Mouse (Mus musculus) forebrain, embryonic 16.5 days (tissue): ENCODE measurements around the gene Reg2. TPM values are rescaled to one million over a fixed set of nuclear protein-coding genes. Genes with fewer than 3 reads are reported as not detected.
"Not testable (repeated sequence)": the region's sequence is repeated elsewhere in the genome, so short reads cannot be mapped to it uniquely, and the experiment has no call there.

Source experiments
- ATAC-seq: fragments of 200-750 bp; cut with Nextera tagmentation; 2 replicates; pipeline ENCODE4 v1.8.0; 2017; ENCODE audit warnings: mild to moderate bottlenecking, moderate library complexity
- H3K27ac ChIP-seq: fragments of 300-500 bp; sonication (generic); 2 replicates; pipeline ENCODE4 v1.5.1; 2014; ENCODE audit warnings: low read length, control low read depth
- H3K27me3 ChIP-seq: fragments of 300-500 bp; sonication (generic); replicated peaks from 2 replicates; pipeline ENCODE4 v1.6.1; 2014; ENCODE audit warnings: low read length; ENCODE audit not compliant: control insufficient read depth, insufficient read depth
- H3K36me3 ChIP-seq: fragments of 300-500 bp; sonication (generic); 2 replicates; pipeline ENCODE4 v1.6.1; 2014; ENCODE audit not compliant: control insufficient read depth, insufficient read depth
- H3K4me1 ChIP-seq: fragments of 300-500 bp; sonication (generic); replicated peaks from 2 replicates; pipeline ENCODE4 v1.6.1; 2014; ENCODE audit warnings: low read length; ENCODE audit not compliant: control insufficient read depth, insufficient read depth
- H3K4me2 ChIP-seq: fragments of 300-500 bp; sonication (generic); 2 replicates; pipeline ENCODE4 v1.6.1; 2014; ENCODE audit warnings: mild to moderate bottlenecking, low read length, control low read depth
- H3K4me3 ChIP-seq: fragments of 300-500 bp; sonication (generic); replicated peaks from 2 replicates; pipeline ENCODE4 v1.5.1; 2014; ENCODE audit warnings: mild to moderate bottlenecking, low read length, control low read depth
- H3K9ac ChIP-seq: fragments of 300-500 bp; sonication (generic); replicated peaks from 2 replicates; pipeline ENCODE4 v1.6.1; 2014; ENCODE audit warnings: low read depth, low read length, control low read depth
- H3K9me3 ChIP-seq: fragments of 300-500 bp; sonication (generic); 2 replicates; pipeline ENCODE4 v1.6.1; 2016; ENCODE audit warnings: low read length; ENCODE audit not compliant: control insufficient read depth
- WGBS: fragments of 180-500 bp; shearing (Covaris S2); extraction: QIAGEN DNeasy Blood & Tissue Kit; methylation state at CpG from one replicate; pipeline ENCODE4 v1.1.7; 2014; 5-methylcytosine and 5-hydroxymethylcytosine counted together
- polyA plus RNA-seq: library from polyadenylated mRNA; unstranded; fragments of >200 nt; fragmentation: Nextera tagmentation; extraction: Ambion mirVana; gene quantifications from 2 replicates; pipeline ENCODE4 v1.2.1, GENCODE M21; 2015

The Reg2 gene
- not detected in 2 replicates for polyA plus RNA-seq

GRCm38 (mm10) chr6:78395323-78395722 lies at the start of gene Reg2:
Reg2 (plus strand) TSS chr6:78395623.
- H3K4me3 ChIP-seq, H3K4me2 ChIP-seq, H3K27ac ChIP-seq, H3K36me3 ChIP-seq, H3K4me1 ChIP-seq, H3K9ac ChIP-seq, H3K27me3 ChIP-seq, H3K9me3 ChIP-seq, ATAC-seq: not testable (repeated sequence)
- 93% methylated on average over 4 of the region's 17 CpGs for WGBS

DNA sequence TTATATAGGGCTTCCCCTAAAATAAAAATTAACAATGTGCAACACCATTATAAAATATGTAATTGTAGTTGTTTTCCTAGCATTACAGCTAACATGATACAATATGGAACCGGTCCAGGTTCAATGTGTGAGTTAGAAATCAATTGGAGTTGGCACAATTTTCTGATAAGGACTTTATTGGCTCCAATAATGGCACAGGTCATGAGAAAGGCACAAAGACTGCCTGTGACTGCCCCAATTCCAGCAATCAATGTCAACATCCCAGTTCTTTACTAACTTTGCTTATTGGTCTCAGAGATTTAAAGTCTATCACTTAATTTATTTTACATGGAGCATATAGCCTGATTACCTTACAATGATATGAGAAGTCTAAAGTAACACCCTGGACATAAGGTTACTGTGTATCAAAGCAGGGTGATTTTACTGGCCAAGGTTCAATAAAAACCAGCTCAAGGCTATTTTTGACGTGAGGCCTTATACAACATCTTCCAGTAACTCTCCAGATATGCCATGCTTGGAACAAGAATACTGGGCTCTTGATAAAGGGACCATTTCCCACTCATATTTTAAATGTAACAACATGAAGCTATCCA lies 33.4 kb upstream of the Reg2 start:
- no peak overlapping the region for H3K27ac ChIP-seq
- H3K4me2 ChIP-seq: no peak overlapping the region
- H3K36me3 ChIP-seq: no peaks in the 10 kb centered on the region
- WGBS: 67% methylated on average over 2 of the region's 2 CpGs
- H3K4me3 ChIP-seq: no peak overlapping the region
- H3K9me3 ChIP-seq: no peaks in the 10 kb centered on the region
- H3K9ac ChIP-seq: no peak overlapping the region
- no peaks in the 10 kb centered on the region for H3K27me3 ChIP-seq
- no peak for ATAC-seq
- H3K4me1 ChIP-seq: no peaks in the 10 kb centered on the region

DNA sequence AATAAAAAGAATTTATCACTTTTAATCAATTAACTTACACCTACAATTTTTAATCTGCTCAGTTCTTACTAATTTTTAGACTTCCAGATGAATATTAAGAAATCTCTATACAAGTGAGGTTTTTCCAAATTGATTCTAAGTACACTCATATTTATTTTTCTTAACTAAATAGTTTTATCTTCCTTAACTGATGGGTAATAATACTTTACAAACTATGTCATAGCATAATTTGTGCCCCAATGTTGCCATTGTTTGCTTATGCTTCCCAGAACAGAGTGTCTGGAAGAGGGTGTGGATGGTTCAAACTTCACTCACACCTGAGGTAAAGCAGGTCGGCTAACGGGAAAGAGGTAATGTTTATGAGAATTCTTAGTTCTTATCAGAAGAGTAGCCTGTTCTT lies 25.1 kb upstream of the Reg2 start, which contains the start of gene Reg3b:
Reg3b (plus strand) TSS at position 301 of the 400 bp plus-strand sequence.
- WGBS: 88% methylated on average over 2 of the region's 2 CpGs
- Histone ChIP-seq H3K27me3 (no peaks in the 10 kb centered on the region), H3K9ac (no peak within 1 kb of the TSS), H3K27ac (no peak within 1 kb of the TSS), H3K4me3 (no peak within 1 kb of the TSS), H3K36me3 (no peaks in the 10 kb centered on the region), H3K9me3 (no peaks in the 10 kb centered on the region), H3K4me2 (no peak within 1 kb of the TSS), H3K4me1 (no peaks in the 10 kb centered on the region)
- no peak for ATAC-seq

- H3K4me3 ChIP-seq: no peak within 1 kb of the TSS
- 78% methylated on average over 2 of the region's 2 CpGs for WGBS
- H3K36me3 ChIP-seq: no peaks in the 10 kb centered on the region
- H3K9me3 ChIP-seq: no peaks in the 10 kb centered on the region
- H3K9ac ChIP-seq: no peak within 1 kb of the TSS
- no peak within 1 kb of the TSS for H3K27ac ChIP-seq
- H3K4me2 ChIP-seq: no peak within 1 kb of the TSS
- H3K4me1 ChIP-seq: no peaks in the 10 kb centered on the region
- no peaks in the 10 kb centered on the region for H3K27me3 ChIP-seq
- ATAC-seq: no peak
Observed at GRCm38 (mm10) chr6:78378765-78379164, 16.7 kb upstream of the Reg2 start, which contains the start of gene Reg3d. Reg3d (minus strand) TSS chr6:78378865.

DNA sequence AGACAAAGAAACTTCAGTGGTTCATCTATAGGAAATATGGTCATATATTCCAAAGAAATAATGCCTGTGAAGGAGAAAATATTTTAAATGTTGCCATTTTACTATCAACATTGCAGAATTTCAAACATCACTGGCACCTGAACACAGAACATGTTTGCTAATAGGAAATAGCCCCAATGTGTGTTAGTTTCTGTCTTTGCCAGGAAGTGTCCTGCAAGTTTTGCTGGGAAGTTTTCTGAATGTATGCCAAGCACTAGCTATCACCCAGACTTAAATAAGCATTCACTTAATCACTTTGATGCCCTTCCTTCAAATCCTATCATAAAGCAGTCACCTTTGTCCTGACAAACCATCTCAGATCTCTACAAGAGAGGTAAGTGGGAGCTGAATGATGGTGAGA lies 15.0 kb upstream of the Reg2 start, which contains the start of gene Reg3a:
Reg3a (plus strand) TSS at position 301 of the 400 bp plus-strand sequence.
- Histone ChIP-seq H3K9ac (no peak within 1 kb of the TSS), H3K36me3 (no peaks in the 10 kb centered on the region), H3K4me2 (no peak within 1 kb of the TSS), H3K4me3 (no peak within 1 kb of the TSS), H3K27ac (no peak within 1 kb of the TSS), H3K9me3 (no peaks in the 10 kb centered on the region), H3K27me3 (no peaks in the 10 kb centered on the region), H3K4me1 (no peaks in the 10 kb centered on the region)
- no peak for ATAC-seq

- Histone ChIP-seq H3K4me2 (no peak overlapping the region), H3K4me1 (no peaks in the 10 kb centered on the region), H3K4me3 (no peak overlapping the region), H3K27me3 (no peaks in the 10 kb centered on the region), H3K27ac (no peak overlapping the region), H3K36me3 (no peaks in the 10 kb centered on the region), H3K9ac (no peak overlapping the region), H3K9me3 (no peaks in the 10 kb centered on the region)
- peak; percentile 45; the same call in 1 of the 2 replicates for ATAC-seq
- 75% methylated on average over 3 of the region's 3 CpGs for WGBS
Observed at GRCm38 (mm10) chr6:78385609-78386008, 9.8 kb upstream of the Reg2 start.

DNA sequence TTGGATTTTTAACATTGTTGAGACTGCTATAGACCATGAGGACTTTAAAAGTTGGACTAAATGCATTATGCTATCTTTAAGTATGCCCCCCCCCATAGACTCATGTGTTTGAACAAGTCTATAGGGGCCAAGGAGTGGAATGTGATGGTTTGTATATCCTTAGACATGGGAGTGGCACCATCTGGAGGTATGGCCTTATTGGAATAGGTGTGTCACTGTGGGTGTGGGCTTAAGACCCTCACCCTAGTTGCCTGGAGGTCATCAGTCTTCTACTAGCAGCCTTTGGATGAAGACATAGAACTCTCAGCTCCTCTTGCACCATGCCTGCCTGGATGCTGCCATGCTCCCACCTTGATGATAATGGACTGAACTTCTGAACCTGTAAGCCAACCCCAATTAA lies 27.0 kb downstream of the Reg2 start, which contains the start of gene Reg1:
Reg1 (plus strand) TSS at position 301 of the 400 bp plus-strand sequence.
- not testable (repeated sequence) for ATAC-seq, H3K27me3 ChIP-seq, H3K9me3 ChIP-seq, H3K4me1 ChIP-seq, H3K9ac ChIP-seq, H3K4me3 ChIP-seq, H3K27ac ChIP-seq, H3K4me2 ChIP-seq, H3K36me3 ChIP-seq

- Histone ChIP-seq H3K27me3 (no peaks in the 10 kb centered on the region), H3K27ac (no peak overlapping the region), H3K9ac (no peak overlapping the region), H3K9me3 (no peaks in the 10 kb centered on the region), H3K4me1 (no peaks in the 10 kb centered on the region), H3K36me3 (no peaks in the 10 kb centered on the region), H3K4me3 (no peak overlapping the region), H3K4me2 (no peak overlapping the region)
- WGBS: 89% methylated on average over 3 of the region's 3 CpGs
- ATAC-seq: no peak
Observed at GRCm38 (mm10) chr6:78425497-78425896, 30.1 kb downstream of the Reg2 start.

GRCm38 (mm10) chr6:78447202-78447601 lies 51.8 kb downstream of the Reg2 start:
- no peak for ATAC-seq
- no peak overlapping the region for H3K4me2 ChIP-seq
- no peak overlapping the region for H3K4me3 ChIP-seq
- no peaks in the 10 kb centered on the region for H3K4me1 ChIP-seq
- no peaks in the 10 kb centered on the region for H3K36me3 ChIP-seq
- no peaks in the 10 kb centered on the region for H3K27me3 ChIP-seq
- H3K9ac ChIP-seq: no peak overlapping the region
- no peak overlapping the region for H3K27ac ChIP-seq
- WGBS: 63% methylated on average over 1 of the region's 1 CpGs
- no peaks in the 10 kb centered on the region for H3K9me3 ChIP-seq

- no peaks in the 10 kb centered on the region for H3K9me3 ChIP-seq
- no peak overlapping the region for H3K27ac ChIP-seq
- H3K4me2 ChIP-seq: no peak overlapping the region
- H3K9ac ChIP-seq: no peak overlapping the region
- no peak for ATAC-seq
- no peak overlapping the region for H3K4me3 ChIP-seq
- no peaks in the 10 kb centered on the region for H3K36me3 ChIP-seq
- H3K27me3 ChIP-seq: no peaks in the 10 kb centered on the region
- no peaks in the 10 kb centered on the region for H3K4me1 ChIP-seq
Observed at GRCm38 (mm10) chr6:78448409-78448808, 53.0 kb downstream of the Reg2 start.
